Mouse (Mus musculus) forebrain, embryonic 16.5 days (tissue): ENCODE results near the gene Stap2. TPM values are rescaled to one million over a fixed set of nuclear protein-coding genes. Genes with fewer than 3 reads are reported as not detected.

Experiments
- ATAC-seq: fragments of 200-750 bp; cut with Nextera tagmentation; 2 replicates; pipeline ENCODE4 v1.8.0; 2017; ENCODE audit warnings: mild to moderate bottlenecking, moderate library complexity
- H3K27ac ChIP-seq: fragments of 300-500 bp; sonication (generic); 2 replicates; pipeline ENCODE4 v1.5.1; 2014; ENCODE audit warnings: low read length, control low read depth
- H3K27me3 ChIP-seq: fragments of 300-500 bp; sonication (generic); replicated peaks from 2 replicates; pipeline ENCODE4 v1.6.1; 2014; ENCODE audit warnings: low read length; ENCODE audit not compliant: control insufficient read depth, insufficient read depth
- H3K36me3 ChIP-seq: fragments of 300-500 bp; sonication (generic); 2 replicates; pipeline ENCODE4 v1.6.1; 2014; ENCODE audit not compliant: control insufficient read depth, insufficient read depth
- H3K4me1 ChIP-seq: fragments of 300-500 bp; sonication (generic); replicated peaks from 2 replicates; pipeline ENCODE4 v1.6.1; 2014; ENCODE audit warnings: low read length; ENCODE audit not compliant: control insufficient read depth, insufficient read depth
- H3K4me2 ChIP-seq: fragments of 300-500 bp; sonication (generic); 2 replicates; pipeline ENCODE4 v1.6.1; 2014; ENCODE audit warnings: mild to moderate bottlenecking, low read length, control low read depth
- H3K4me3 ChIP-seq: fragments of 300-500 bp; sonication (generic); replicated peaks from 2 replicates; pipeline ENCODE4 v1.5.1; 2014; ENCODE audit warnings: mild to moderate bottlenecking, low read length, control low read depth
- H3K9ac ChIP-seq: fragments of 300-500 bp; sonication (generic); replicated peaks from 2 replicates; pipeline ENCODE4 v1.6.1; 2014; ENCODE audit warnings: low read depth, low read length, control low read depth
- H3K9me3 ChIP-seq: fragments of 300-500 bp; sonication (generic); 2 replicates; pipeline ENCODE4 v1.6.1; 2016; ENCODE audit warnings: low read length; ENCODE audit not compliant: control insufficient read depth
- WGBS: fragments of 180-500 bp; shearing (Covaris S2); extraction: QIAGEN DNeasy Blood & Tissue Kit; methylation state at CpG from one replicate; pipeline ENCODE4 v1.1.7; 2014; 5-methylcytosine and 5-hydroxymethylcytosine counted together
- polyA plus RNA-seq: library from polyadenylated mRNA; unstranded; fragments of >200 nt; fragmentation: Nextera tagmentation; extraction: Ambion mirVana; gene quantifications from 2 replicates; pipeline ENCODE4 v1.2.1, GENCODE M21; 2015

Stap2 gene
- polyA plus RNA-seq, 1 experiment from 2014 or later, result 6.6 TPM

GRCm38 (mm10) chr17:55952041-55952440, 53.3 kb downstream of the Stap2 start:
- Histone ChIP-seq H3K27me3 (no peaks in the 10 kb centered on the region; the same call in 1 of the 2 replicates), H3K9ac (no peak overlapping the region), H3K9me3 (no peaks in the 10 kb centered on the region), H3K4me2 (no peak overlapping the region), H3K4me1 (peaks cover 6% of the 10 kb centered on the region), H3K27ac (no peak overlapping the region), H3K36me3 (no peaks in the 10 kb centered on the region), H3K4me3 (no peak overlapping the region)
- ATAC-seq, result no peak

GRCm38 (mm10) chr17:55950601-55951000, 54.8 kb downstream of the Stap2 start:
- no peak overlapping the region for H3K9ac ChIP-seq
- 79% methylated on average over 9 of the region's 9 CpGs for WGBS
- H3K27ac ChIP-seq, result no peak overlapping the region
- no peaks in the 10 kb centered on the region for H3K36me3 ChIP-seq
- ATAC-seq, result no peak
- peaks cover 2% of the 10 kb centered on the region; the same call in 1 of the 2 replicates for H3K4me1 ChIP-seq
- no peak overlapping the region for H3K4me2 ChIP-seq
- no peak overlapping the region for H3K4me3 ChIP-seq
- no peaks in the 10 kb centered on the region for H3K9me3 ChIP-seq
- no peaks in the 10 kb centered on the region; the same call in 1 of the 2 replicates for H3K27me3 ChIP-seq

GRCm38 (mm10) chr17:55949400-55949799, 56.0 kb downstream of the Stap2 start, which contains the start of gene Zfp119b:
Zfp119b (minus strand) TSS chr17:55949500.
- WGBS, result 87% methylated on average over 2 of the region's 2 CpGs
- Histone ChIP-seq H3K27ac (no peak within 1 kb of the TSS), H3K4me2 (no peak within 1 kb of the TSS), H3K4me1 (peaks cover 5% of the 10 kb centered on the region; the same call in 1 of the 2 replicates), H3K27me3 (no peaks in the 10 kb centered on the region), H3K9me3 (no peaks in the 10 kb centered on the region), H3K9ac (no peak within 1 kb of the TSS), H3K36me3 (no peaks in the 10 kb centered on the region), H3K4me3 (no peak within 1 kb of the TSS)
- ATAC-seq, result no peak

GRCm38 (mm10) chr17:55948647-55949046, 56.7 kb downstream of the Stap2 start:
- 92% methylated on average over 4 of the region's 4 CpGs for WGBS
- Histone ChIP-seq H3K9me3 (no peaks in the 10 kb centered on the region), H3K4me1 (peaks cover 5% of the 10 kb centered on the region; the same call in 1 of the 2 replicates), H3K27ac (no peak overlapping the region), H3K36me3 (no peaks in the 10 kb centered on the region), H3K27me3 (no peaks in the 10 kb centered on the region), H3K9ac (no peak overlapping the region), H3K4me2 (no peak overlapping the region), H3K4me3 (no peak overlapping the region)
- ATAC-seq, result no peak

Other genes with a start within 250 kb of the Stap2 start
- gene Zfp119a, start 126.7 kb downstream of the Stap2 start, polyA plus RNA-seq, result 13.1 and 14.4 TPM in 2 replicates
- 17.0 and 18.0 TPM in 2 replicates for gene Zfp959, start 113.5 kb downstream of the Stap2 start, polyA plus RNA-seq
- gene Zfp119b, start 56.1 kb downstream of the Stap2 start, polyA plus RNA-seq, result 6.7 and 8.3 TPM in 2 replicates
- gene Ebi3, start 52.9 kb downstream of the Stap2 start, polyA plus RNA-seq, result 3.0 and 4.2 TPM in 2 replicates
- 26.8 and 27.0 TPM in 2 replicates for gene Yju2, start 46.5 kb downstream of the Stap2 start, polyA plus RNA-seq
- 98.2 and 129 TPM in 2 replicates for gene Shd, start 35.1 kb downstream of the Stap2 start, polyA plus RNA-seq
- gene Fsd1, start 19.1 kb downstream of the Stap2 start, polyA plus RNA-seq, result 144 and 179 TPM in 2 replicates
- gene Mpnd, start 127 bp upstream of the Stap2 start, polyA plus RNA-seq, result 152 and 157 TPM in 2 replicates
- 125 and 126 TPM in 2 replicates for gene Sh3gl1, start 31.1 kb upstream of the Stap2 start, polyA plus RNA-seq
- gene Chaf1a, start 34.9 kb upstream of the Stap2 start, polyA plus RNA-seq, result 10.6 and 12.6 TPM in 2 replicates
- 78.8 and 85.8 TPM in 2 replicates for gene Ubxn6, start 69.4 kb upstream of the Stap2 start, polyA plus RNA-seq
- 151 and 158 TPM in 2 replicates for gene Hdgfl2, start 74.0 kb upstream of the Stap2 start, polyA plus RNA-seq
- 0.09 and 0.14 TPM in 2 replicates for gene Plin4, start 104.2 kb upstream of the Stap2 start, polyA plus RNA-seq
- 0.67 and 1.4 TPM in 2 replicates for gene Plin5, start 112.0 kb upstream of the Stap2 start, polyA plus RNA-seq
- 0.22 TPM in 1 of 2 replicates, not detected in the other for gene Lrg1, start 116.4 kb upstream of the Stap2 start, polyA plus RNA-seq
- gene Sema6b, start 134.8 kb upstream of the Stap2 start, polyA plus RNA-seq, result 10.1 and 10.7 TPM in 2 replicates
- 10.1 and 10.2 TPM in 2 replicates for gene Tnfaip8l1, start 156.9 kb upstream of the Stap2 start, polyA plus RNA-seq
- gene Mydgf, start 178.3 kb upstream of the Stap2 start, polyA plus RNA-seq, result 54.2 and 63.8 TPM in 2 replicates
- gene Dpp9, start 213.3 kb upstream of the Stap2 start, polyA plus RNA-seq, result 32.1 and 32.3 TPM in 2 replicates